Mouse (Mus musculus) hindbrain, embryonic 15.5 days (tissue): Measurements from ENCODE around the gene Csnk1g2. TPM values are rescaled to one million over a fixed set of nuclear protein-coding genes. Genes with fewer than 3 reads are reported as not detected.

ENCODE experiments used
- ATAC-seq: fragments of 200-750 bp; cut with Nextera tagmentation; 2 replicates; pipeline ENCODE4 v1.8.0; 2017; ENCODE audit warnings: low read depth, moderate number of reproducible peaks, moderate TSS enrichment; ENCODE audit not compliant: low FRiP score
- H3K27ac ChIP-seq: fragments of 300-500 bp; sonication (generic); replicated peaks from 2 replicates; pipeline ENCODE4 v1.5.1; 2015; ENCODE audit warnings: mild to moderate bottlenecking, inconsistent platforms
- H3K27me3 ChIP-seq: fragments of 300-500 bp; sonication (generic); 2 replicates; pipeline ENCODE4 v1.6.1; 2015; ENCODE audit warnings: control low read depth, inconsistent platforms
- H3K36me3 ChIP-seq: fragments of 300-500 bp; sonication (generic); 2 replicates; pipeline ENCODE4 v1.6.1; 2015; ENCODE audit warnings: control low read depth, inconsistent platforms
- H3K4me1 ChIP-seq: fragments of 300-500 bp; sonication (generic); replicated peaks from 2 replicates; pipeline ENCODE4 v1.6.1; 2015; ENCODE audit warnings: control low read depth, inconsistent platforms
- H3K4me2 ChIP-seq: fragments of 300-500 bp; sonication (generic); 2 replicates; pipeline ENCODE4 v1.6.1; 2015; ENCODE audit warnings: moderate library complexity, mild to moderate bottlenecking, inconsistent platforms
- H3K4me3 ChIP-seq: fragments of 300-500 bp; sonication (generic); 2 replicates; pipeline ENCODE4 v1.5.1; 2015; ENCODE audit warnings: mild to moderate bottlenecking, inconsistent platforms
- H3K9ac ChIP-seq: fragments of 300-500 bp; sonication (generic); 2 replicates; pipeline ENCODE4 v1.6.1; 2015; ENCODE audit warnings: inconsistent platforms
- H3K9me3 ChIP-seq: fragments of 300-500 bp; sonication (generic); 2 replicates; pipeline ENCODE4 v1.6.1; 2016; ENCODE audit warnings: control low read depth, inconsistent platforms
- WGBS: fragments of 180-500 bp; shearing (Covaris S2); methylation state at CpG from one replicate; pipeline ENCODE4 v1.1.7; 2015; 5-methylcytosine and 5-hydroxymethylcytosine counted together
- microRNA-seq: library from miRNA; unstranded; fragments of <30 nt; microRNA quantifications from one replicate; pipeline ENCODE4, GENCODE M21; 2016
- polyA plus RNA-seq: library from polyadenylated mRNA; unstranded; fragments of >200 nt; fragmentation: Nextera tagmentation; extraction: Ambion mirVana; gene quantifications from 2 replicates; pipeline ENCODE4 v1.2.1, GENCODE M21; 2015

Gene Csnk1g2
- polyA plus RNA-seq, 1 experiment from 2014 or later, result 127 TPM

DNA sequence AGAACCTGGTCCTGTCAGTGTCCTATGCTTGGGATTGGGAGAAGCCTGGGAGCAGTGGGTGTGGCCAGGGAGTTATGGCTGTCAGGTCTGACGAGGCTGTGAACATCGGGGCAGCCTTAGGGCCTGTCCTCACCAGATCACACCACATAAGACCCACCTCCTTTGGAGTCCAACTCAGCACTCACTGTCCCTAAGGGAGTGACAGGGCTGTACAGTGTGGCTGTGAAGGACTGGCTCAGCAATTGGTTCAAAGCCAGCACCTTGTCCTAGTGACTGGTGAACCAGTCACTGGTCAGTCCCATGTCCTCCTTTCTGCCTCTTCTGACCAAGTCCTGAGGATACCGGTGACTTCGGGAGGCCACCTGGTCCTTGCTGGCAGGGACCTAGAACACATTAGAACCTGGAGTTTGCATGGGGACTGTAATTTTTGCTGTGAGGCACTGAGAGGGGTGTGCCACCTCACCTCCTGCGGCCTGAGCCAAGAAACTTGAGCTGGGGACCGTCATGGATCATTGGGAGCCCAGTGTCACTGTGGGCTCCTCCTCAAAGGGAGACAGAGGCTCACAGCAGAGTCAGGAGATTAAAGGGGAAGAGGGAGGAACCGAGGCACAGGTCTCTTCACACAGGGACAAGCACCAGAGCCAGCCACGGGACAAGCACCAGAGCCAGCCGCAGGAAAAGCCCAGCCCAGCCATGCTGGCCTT, 57.1 kb downstream of the Csnk1g2 start:
- H3K9ac ChIP-seq, result no peak overlapping the region
- H3K36me3 ChIP-seq, result no peaks in the 10 kb centered on the region; the same call in 1 of the 2 replicates
- H3K4me3 ChIP-seq, result no peak overlapping the region
- no peaks in the 10 kb centered on the region for H3K9me3 ChIP-seq
- H3K27ac ChIP-seq, result peak overlapping the region; percentile 93; the same call in 1 of the 2 replicates
- peaks cover 37% of the 10 kb centered on the region for H3K4me1 ChIP-seq
- no peak for ATAC-seq
- whole genome bisulfite sequencing, result 67% methylated on average over 9 of the region's 9 CpGs
- H3K27me3 ChIP-seq, result no peaks in the 10 kb centered on the region
- H3K4me2 ChIP-seq, result no peak overlapping the region

DNA sequence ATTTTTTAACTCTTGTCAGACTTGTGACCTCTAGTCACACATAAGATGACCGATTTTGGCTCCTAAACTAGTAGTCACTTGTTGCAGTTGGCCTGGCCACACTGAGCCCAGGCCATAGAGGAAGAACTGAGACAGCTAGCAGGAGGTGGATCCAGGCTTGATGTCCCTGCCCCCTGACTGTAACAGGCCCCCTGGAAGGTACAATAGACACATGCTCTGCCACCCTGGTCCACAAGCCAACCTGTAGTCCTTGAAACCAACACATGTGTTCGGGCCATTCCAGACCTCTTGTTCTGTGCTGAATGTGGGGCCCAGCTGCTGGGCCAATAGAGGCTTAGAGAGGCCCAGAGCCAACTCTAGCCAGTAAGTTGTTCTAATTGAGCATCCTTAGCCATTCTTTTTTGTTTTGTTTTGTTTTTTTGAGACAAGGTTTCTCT, 57.6 kb downstream of the Csnk1g2 start:
- no peaks in the 10 kb centered on the region for H3K27me3 ChIP-seq
- no peak overlapping the region for H3K4me2 ChIP-seq
- no peak for ATAC-seq
- H3K27ac ChIP-seq, result no peak overlapping the region
- peaks cover 6% of the 10 kb centered on the region for H3K36me3 ChIP-seq
- H3K4me3 ChIP-seq, result no peak overlapping the region
- no peak overlapping the region for H3K9ac ChIP-seq
- no peaks in the 10 kb centered on the region for H3K9me3 ChIP-seq
- 81% methylated on average over 2 of the region's 2 CpGs for WGBS
- H3K4me1 ChIP-seq, result peaks cover 31% of the 10 kb centered on the region

DNA sequence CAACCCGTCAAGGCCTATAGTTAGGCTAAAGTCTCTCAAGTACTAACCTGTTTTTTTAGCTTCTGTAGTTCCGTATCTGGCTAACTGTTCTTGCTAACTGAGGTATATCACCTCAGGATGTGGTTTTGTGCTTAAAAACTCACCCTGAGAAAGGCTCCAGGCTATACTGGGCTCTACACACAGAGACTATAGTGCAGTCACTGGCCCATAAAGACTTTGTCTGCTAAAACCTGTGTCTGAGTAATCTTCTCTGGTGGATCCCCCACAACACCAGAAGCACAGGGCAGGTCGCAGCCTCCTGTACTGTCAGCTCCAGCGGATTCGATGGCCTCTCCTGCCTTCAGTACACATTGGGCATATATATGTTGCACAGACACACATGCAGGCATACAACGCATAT, 59.4 kb downstream of the Csnk1g2 start:
- Histone ChIP-seq H3K27me3 (no peaks in the 10 kb centered on the region), H3K4me1 (peaks cover 27% of the 10 kb centered on the region), H3K4me2 (no peak overlapping the region), H3K27ac (no peak overlapping the region), H3K36me3 (peaks cover 23% of the 10 kb centered on the region), H3K4me3 (no peak overlapping the region), H3K9me3 (no peaks in the 10 kb centered on the region), H3K9ac (no peak overlapping the region)
- ATAC-seq, result no peak
- WGBS, result 94% methylated on average over 6 of the region's 6 CpGs

DNA sequence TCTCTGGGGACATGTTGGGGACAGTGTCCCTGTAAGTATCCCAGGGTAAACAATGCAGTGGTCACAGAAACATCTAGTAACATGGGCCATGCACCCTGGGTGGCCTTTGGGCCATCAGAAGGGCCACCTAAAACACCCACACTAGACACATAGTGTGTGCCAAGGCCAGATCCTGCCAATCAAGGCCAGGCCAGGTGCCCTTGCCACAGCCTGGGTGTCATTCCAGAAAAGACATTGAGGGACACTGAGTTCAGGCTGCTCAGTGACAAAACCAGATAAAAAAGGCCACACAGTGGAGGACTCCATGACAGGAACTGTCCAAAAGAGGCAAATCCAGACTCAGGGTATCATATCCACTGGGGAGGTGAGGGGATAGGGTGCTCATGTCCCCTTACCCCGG, 61.0 kb downstream of the Csnk1g2 start:
- 100% methylated on average over 1 of the region's 1 CpGs for WGBS
- Histone ChIP-seq H3K9me3 (no peaks in the 10 kb centered on the region), H3K4me1 (peaks cover 10% of the 10 kb centered on the region), H3K27me3 (no peaks in the 10 kb centered on the region), H3K27ac (no peak overlapping the region), H3K36me3 (peaks cover 27% of the 10 kb centered on the region), H3K4me2 (no peak overlapping the region), H3K4me3 (no peak overlapping the region), H3K9ac (no peak overlapping the region)
- no peak for ATAC-seq

DNA sequence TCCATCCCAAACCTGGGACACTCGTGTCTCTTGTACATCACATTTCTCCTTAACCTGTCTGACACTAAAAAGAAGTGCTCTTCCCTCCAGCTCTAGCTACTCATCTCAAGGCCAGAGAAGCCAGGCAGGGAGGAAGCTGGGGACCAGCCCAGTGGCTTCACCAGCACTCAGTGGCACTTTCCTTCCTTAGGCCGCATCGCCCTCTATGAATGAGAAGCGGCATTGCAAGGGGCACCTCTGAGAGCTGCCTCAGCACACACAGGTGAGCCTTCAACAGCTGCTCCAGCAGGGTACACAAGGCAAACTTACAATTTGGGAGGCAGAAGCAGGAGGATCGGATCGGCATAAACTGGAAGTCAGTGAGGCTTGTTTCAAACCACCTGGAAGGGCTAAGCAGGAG, 61.6 kb downstream of the Csnk1g2 start:
- no peak overlapping the region for H3K9ac ChIP-seq
- H3K4me2 ChIP-seq, result no peak overlapping the region
- ATAC-seq, result no peak
- H3K27ac ChIP-seq, result no peak overlapping the region
- H3K4me1 ChIP-seq, result peaks cover 5% of the 10 kb centered on the region; the same call in 1 of the 2 replicates
- peaks cover 28% of the 10 kb centered on the region for H3K36me3 ChIP-seq
- no peaks in the 10 kb centered on the region for H3K9me3 ChIP-seq
- no peaks in the 10 kb centered on the region for H3K27me3 ChIP-seq
- 55% methylated on average over 6 of the region's 6 CpGs for WGBS
- H3K4me3 ChIP-seq, result no peak overlapping the region

DNA sequence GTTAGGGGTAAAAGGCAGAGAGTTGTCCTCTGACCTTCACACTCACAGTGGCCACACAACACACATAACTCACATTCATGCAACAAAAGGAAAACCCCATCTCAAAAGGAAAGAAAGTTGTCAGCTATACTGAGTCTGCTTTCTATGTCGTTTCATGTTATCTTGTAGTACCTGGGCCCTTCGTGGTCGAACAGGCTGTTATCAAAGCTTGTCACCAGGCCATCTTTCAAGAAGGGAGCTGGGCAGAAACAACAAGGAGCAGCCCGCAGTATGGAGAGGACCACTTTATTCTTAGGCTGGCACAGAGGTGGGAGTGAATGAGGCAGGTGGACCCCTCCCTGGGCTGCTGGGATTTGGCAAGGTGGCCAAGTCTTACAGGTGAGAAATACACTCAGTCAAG, 62.3 kb downstream of the Csnk1g2 start:
- H3K4me1 ChIP-seq, result no peaks in the 10 kb centered on the region
- peaks cover 35% of the 10 kb centered on the region for H3K36me3 ChIP-seq
- 91% methylated on average over 4 of the region's 4 CpGs for WGBS
- H3K4me3 ChIP-seq, result no peak overlapping the region
- no peaks in the 10 kb centered on the region for H3K27me3 ChIP-seq
- no peak overlapping the region for H3K4me2 ChIP-seq
- no peaks in the 10 kb centered on the region for H3K9me3 ChIP-seq
- H3K9ac ChIP-seq, result no peak overlapping the region
- no peak overlapping the region for H3K27ac ChIP-seq
- ATAC-seq, result no peak

DNA sequence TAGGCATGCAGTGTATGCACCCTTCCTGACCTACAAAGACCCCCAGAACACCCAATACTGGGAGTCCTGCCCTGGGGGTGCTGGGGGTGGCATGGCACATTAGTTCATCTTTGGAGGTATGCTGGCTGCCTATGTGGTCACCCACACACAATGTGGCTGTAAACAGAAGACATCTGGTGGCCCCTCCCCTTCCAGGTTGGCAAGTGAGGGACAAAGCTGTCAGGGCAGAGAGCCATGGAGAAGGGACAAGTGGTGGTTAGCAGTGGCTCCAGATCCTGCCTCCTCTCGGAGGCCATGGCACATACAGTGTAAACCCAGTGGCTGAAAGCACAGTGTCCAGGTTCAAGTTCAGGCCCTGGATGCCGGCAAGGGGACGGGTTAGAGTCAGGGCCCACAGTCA, 64.0 kb downstream of the Csnk1g2 start:
- H3K4me3 ChIP-seq, result no peak overlapping the region
- no peak overlapping the region for H3K9ac ChIP-seq
- no peak for ATAC-seq
- 98% methylated on average over 3 of the region's 3 CpGs for WGBS
- H3K4me2 ChIP-seq, result no peak overlapping the region
- peaks cover 50% of the 10 kb centered on the region for H3K36me3 ChIP-seq
- no peak overlapping the region for H3K27ac ChIP-seq
- no peaks in the 10 kb centered on the region for H3K27me3 ChIP-seq
- no peaks in the 10 kb centered on the region for H3K4me1 ChIP-seq
- no peaks in the 10 kb centered on the region for H3K9me3 ChIP-seq

DNA sequence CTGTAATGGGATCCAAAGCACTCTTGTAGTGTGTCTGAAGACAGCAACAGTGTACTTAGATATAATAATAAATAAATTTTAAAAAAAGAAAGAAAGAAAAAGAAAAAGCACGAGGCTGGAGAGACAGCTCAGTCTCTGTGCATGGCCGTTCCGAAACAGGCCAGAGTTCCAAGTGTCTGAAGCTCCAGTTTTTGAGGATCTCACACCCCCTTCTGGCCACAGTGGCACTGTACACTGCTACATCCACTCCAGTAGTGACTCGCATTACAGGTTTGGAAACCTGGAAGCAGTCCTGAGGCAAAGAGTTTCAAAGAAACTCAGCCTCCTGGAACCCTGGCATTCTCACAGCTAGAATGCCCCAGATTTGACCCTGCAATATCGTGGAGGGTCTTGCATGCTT, 65.2 kb downstream of the Csnk1g2 start:
- no peak overlapping the region for H3K4me2 ChIP-seq
- H3K27ac ChIP-seq, result no peak overlapping the region
- no peaks in the 10 kb centered on the region for H3K9me3 ChIP-seq
- H3K27me3 ChIP-seq, result no peaks in the 10 kb centered on the region
- no peak overlapping the region for H3K4me3 ChIP-seq
- WGBS, result 49% methylated on average over 5 of the region's 5 CpGs
- peaks cover 50% of the 10 kb centered on the region for H3K36me3 ChIP-seq
- no peaks in the 10 kb centered on the region for H3K4me1 ChIP-seq
- no peak for ATAC-seq
- no peak overlapping the region for H3K9ac ChIP-seq

Small RNA genes lying within 50 kb of the gene (microRNA-seq; reads per million reads assigned to microRNA genes)
- not detected for gene Mir6912

Other genes with a start within 250 kb of the Csnk1g2 start
- gene Mex3d, start 235.2 kb upstream of the Csnk1g2 start, polyA plus RNA-seq, result 18.9 and 19.2 TPM in 2 replicates
- gene Mbd3, start 223.3 kb upstream of the Csnk1g2 start, polyA plus RNA-seq, result 213 and 229 TPM in 2 replicates
- gene Uqcr11, start 216.0 kb upstream of the Csnk1g2 start, polyA plus RNA-seq, result 711 and 737 TPM in 2 replicates
- gene Tcf3, start 189.2 kb upstream of the Csnk1g2 start, polyA plus RNA-seq, result 52.5 and 54.7 TPM in 2 replicates
- 1.6 and 1.7 TPM in 2 replicates for gene Onecut3, start 128.0 kb upstream of the Csnk1g2 start, polyA plus RNA-seq
- 1.2 and 1.5 TPM in 2 replicates for gene Atp8b3, start 83.7 kb upstream of the Csnk1g2 start, polyA plus RNA-seq
- 30.0 and 33.7 TPM in 2 replicates for gene Rexo1, start 61.3 kb upstream of the Csnk1g2 start, polyA plus RNA-seq
- gene Klf16, start 45.5 kb upstream of the Csnk1g2 start, polyA plus RNA-seq, result 6.3 and 6.7 TPM in 2 replicates
- gene Abhd17a, start 32.5 kb upstream of the Csnk1g2 start, polyA plus RNA-seq, result 134 and 159 TPM in 2 replicates
- gene Scamp4, start 20.0 kb upstream of the Csnk1g2 start, polyA plus RNA-seq, result 64.2 and 71.6 TPM in 2 replicates
- 4.8 and 5.4 TPM in 2 replicates for gene Adat3, start 20.0 kb upstream of the Csnk1g2 start, polyA plus RNA-seq
- gene Gm49322, start 16.8 kb upstream of the Csnk1g2 start, polyA plus RNA-seq, result 3.4 and 4.1 TPM in 2 replicates
- gene Btbd2, start 34.2 kb downstream of the Csnk1g2 start, polyA plus RNA-seq, result 83.6 and 93.2 TPM in 2 replicates
- gene Mknk2, start 55.3 kb downstream of the Csnk1g2 start, polyA plus RNA-seq, result 56.7 and 61.0 TPM in 2 replicates
- 57.5 and 60.2 TPM in 2 replicates for gene Mob3a, start 79.1 kb downstream of the Csnk1g2 start, polyA plus RNA-seq
- 39.2 and 46.1 TPM in 2 replicates for gene Izumo4, start 79.3 kb downstream of the Csnk1g2 start, polyA plus RNA-seq
- gene Ap3d1, start 119.4 kb downstream of the Csnk1g2 start, polyA plus RNA-seq, result 109 and 120 TPM in 2 replicates
- 18.3 and 21.6 TPM in 2 replicates for gene Dot1l, start 132.4 kb downstream of the Csnk1g2 start, polyA plus RNA-seq
- 52.3 and 67.4 TPM in 2 replicates for gene Sf3a2, start 175.4 kb downstream of the Csnk1g2 start, polyA plus RNA-seq
- 130 and 133 TPM in 2 replicates for gene Plekhj1, start 175.8 kb downstream of the Csnk1g2 start, polyA plus RNA-seq
- gene Amh, start 182.4 kb downstream of the Csnk1g2 start, polyA plus RNA-seq, result 0.14 and 0.21 TPM in 2 replicates
- 0.62 and 0.95 TPM in 2 replicates for gene Jsrp1, start 190.7 kb downstream of the Csnk1g2 start, polyA plus RNA-seq
- gene Oaz1, start 203.8 kb downstream of the Csnk1g2 start, polyA plus RNA-seq, result 1,303 and 1,311 TPM in 2 replicates
- gene Lingo3, start 221.2 kb downstream of the Csnk1g2 start, polyA plus RNA-seq, result 15.8 and 18.5 TPM in 2 replicates
- 210 and 228 TPM in 2 replicates for gene Lsm7, start 232.4 kb downstream of the Csnk1g2 start, polyA plus RNA-seq
- 76.8 and 87.4 TPM in 2 replicates for gene Sppl2b, start 232.4 kb downstream of the Csnk1g2 start, polyA plus RNA-seq
- 0.22 and 0.33 TPM in 2 replicates for gene Tmprss9, start 249.0 kb downstream of the Csnk1g2 start, polyA plus RNA-seq